In genomic region chr16:8560079-8560478, GRCm38 (mm10) we compare ENCODE assay signal across 23 mouse cellular contexts. TPM values are rescaled to one million over a fixed set of nuclear protein-coding genes. Genes with fewer than 3 reads are reported as not detected.
"Had no signal": no experiment of that assay in that cellular context is flagged by ENCODE, and none has a peak within 500 bp of the region (broad histone marks: within the 10 kb centered on the region; RNA-seq: fewer than 3 reads in every experiment).

No protein-coding gene starts in this region.

- H3K36me3 ChIP-seq: liver, embryonic 12.5 days; liver, embryonic 15.5 days; lung, embryonic 15.5 days; neural tube, embryonic 12.5 days had no signal

- H3K27me3 ChIP-seq: kidney, embryonic 15.5 days; limb, embryonic 13.5 days; liver, embryonic 15.5 days; lung, embryonic 15.5 days; neural tube, embryonic 12.5 days had no signal

- H3K9me3 ChIP-seq: liver, embryonic 15.5 days had no signal

- H3K4me2 ChIP-seq: kidney, embryonic 15.5 days; limb, embryonic 13.5 days; liver, embryonic 12.5 days; liver, embryonic 15.5 days; lung, embryonic 15.5 days; neural tube, embryonic 12.5 days had no signal

- H3K4me3 ChIP-seq: kidney, embryonic 15.5 days; limb, embryonic 13.5 days; liver, embryonic 12.5 days; liver, embryonic 15.5 days; lung, embryonic 15.5 days; megakaryocyte, embryonic 14.5 days; midbrain, embryonic 10.5 days; neural tube, embryonic 12.5 days had no signal

- H3K27ac ChIP-seq: kidney, embryonic 15.5 days; limb, embryonic 13.5 days; liver, embryonic 12.5 days; liver, embryonic 15.5 days; lung, embryonic 15.5 days; midbrain, embryonic 10.5 days; neural tube, embryonic 12.5 days had no signal

- ATAC-seq: intestine, postnatal 0 days; liver, embryonic 12.5 days had no signal

- H3K4me1 ChIP-seq: kidney, embryonic 15.5 days; limb, embryonic 13.5 days; liver, embryonic 12.5 days; lung, embryonic 15.5 days; megakaryocyte, embryonic 14.5 days; midbrain, embryonic 10.5 days had no signal

- DNase-seq: kidney, adult 8-10 months; kidney, postnatal 10 days; kidney, postnatal 36 days; left cerebral cortex, postnatal 4 days; liver; lung, adult 18-20 months; lung, postnatal 10 days; lung, postnatal 36 days; midbrain, embryonic 14.5 days; retina, postnatal 1 day; right cerebral cortex, postnatal 25 days; spleen, adult 18-20 months; thymus, postnatal 25 days had no signal

- H3K9ac ChIP-seq: kidney, embryonic 15.5 days; limb, embryonic 13.5 days; liver, embryonic 12.5 days; liver, embryonic 15.5 days; lung, embryonic 15.5 days; neural tube, embryonic 12.5 days had no signal

RNA-seq across cellular contexts. Expression of gene Abat, which starts 46.9 kb away (rescaled TPM):
- total RNA-seq: neutrophil, adult 5-6 weeks had no signal
